Mouse (Mus musculus): ENCODE measurements around the gene Defb15. TPM values are rescaled to one million over a fixed set of nuclear protein-coding genes. Genes with fewer than 3 reads are reported as not detected.

Defb15 gene
- polyA plus RNA-seq (2012; rRNA removed), result not detected in 2 replicates

GRCm38 (mm10) chr8:21932610-21933009 is at the start of gene Defb15:
Defb15 (minus strand) TSS chr8:21932710.

DNA sequence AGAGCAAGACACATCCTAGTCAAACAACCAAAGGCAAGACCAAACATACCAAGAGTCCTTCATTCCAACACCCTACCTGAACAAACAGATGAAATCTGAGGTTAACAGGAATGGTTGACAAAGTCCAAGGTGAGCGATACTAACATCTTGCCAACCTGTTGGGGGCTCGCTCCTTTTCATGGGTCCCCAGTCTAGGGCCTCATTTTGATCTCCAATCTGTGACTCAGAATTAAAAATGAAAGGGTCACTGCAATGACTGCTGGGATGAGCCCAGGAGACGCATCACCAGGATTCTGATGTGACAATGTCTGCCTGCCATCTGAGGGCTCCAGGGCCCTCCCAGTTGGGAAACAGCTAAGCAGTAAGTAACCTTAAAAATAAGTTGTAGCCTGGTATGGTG is 37.0 kb upstream of the Defb15 start, which contains the start of gene Ccdc70:
Gene Ccdc70 (plus strand): TSS at position 301 of the 400 bp plus-strand sequence.

GRCm38 (mm10) chr8:21958414-21958813 is 25.9 kb upstream of the Defb15 start, which contains the start of gene Fam90a1a:
Fam90a1a (plus strand) TSS chr8:21958714.

GRCm38 (mm10) chr8:21946462-21946861 is 14.0 kb upstream of the Defb15 start, which contains the start of gene Defb13:
Defb13 (plus strand) TSS chr8:21946762.

DNA sequence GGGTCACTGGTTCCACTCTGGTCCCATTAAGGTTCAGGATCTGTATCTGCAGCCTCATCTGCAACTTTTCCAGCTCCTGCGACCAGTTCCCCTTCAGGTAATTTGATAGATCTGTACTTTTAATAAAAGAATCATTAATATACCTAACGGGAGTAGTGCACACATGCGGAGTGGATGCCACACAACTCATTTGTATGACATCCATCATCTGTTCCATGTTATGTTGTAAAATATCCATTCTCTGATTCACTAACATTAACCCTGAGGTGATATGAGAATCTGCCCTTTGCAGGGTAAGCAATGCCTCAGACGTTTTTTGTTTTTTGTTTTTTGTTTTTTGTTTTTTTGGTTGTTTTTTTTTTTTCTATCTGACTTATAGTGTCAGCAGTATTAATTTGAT is 5.5 kb upstream of the Defb15 start, which contains the start of gene Defb35:
Gene Defb35 (plus strand): TSS at position 301 of the 400 bp plus-strand sequence.

GRCm38 (mm10) chr8:21906290-21906689 is 26.2 kb downstream of the Defb15 start, which contains the start of gene Defb11:
Defb11 (minus strand) TSS chr8:21906412.

GRCm38 (mm10) chr8:21885321-21885720 is 47.2 kb downstream of the Defb15 start, which contains the start of gene Defb9:
Defb9 (minus strand) TSS chr8:21885421.

Other genes starting within 250 kb of the Defb15 start
- not detected in 2 replicates for gene AY761184, start 229.1 kb downstream of the Defb15 start, polyA plus RNA-seq (2012; rRNA removed)
- not detected in 2 replicates for gene Defa24, start 198.2 kb downstream of the Defb15 start, polyA plus RNA-seq (2012; rRNA removed)
- not detected in 2 replicates for gene Defb50, start 109.2 kb downstream of the Defb15 start, polyA plus RNA-seq (2012; rRNA removed)
- not detected in 2 replicates for gene Defb2, start 92.8 kb downstream of the Defb15 start, polyA plus RNA-seq (2012; rRNA removed)
- gene Defb10, start 73.8 kb downstream of the Defb15 start, polyA plus RNA-seq (2012; rRNA removed), result not detected in 2 replicates
- not detected in 2 replicates for gene Defb9, start 47.3 kb downstream of the Defb15 start, polyA plus RNA-seq (2012; rRNA removed)
- not detected in 2 replicates for gene Defb11, start 26.3 kb downstream of the Defb15 start, polyA plus RNA-seq (2012; rRNA removed)
- gene Defb35, start 5.6 kb upstream of the Defb15 start, polyA plus RNA-seq (2012; rRNA removed), result not detected in 2 replicates
- gene Defb13, start 14.1 kb upstream of the Defb15 start, polyA plus RNA-seq (2012; rRNA removed), result not detected in 2 replicates
- gene Fam90a1a, start 26.0 kb upstream of the Defb15 start, polyA plus RNA-seq (2012; rRNA removed), result not detected in 2 replicates
- not detected in 2 replicates for gene Ccdc70, start 37.1 kb upstream of the Defb15 start, polyA plus RNA-seq (2012; rRNA removed)
- 0.35 and 0.44 TPM in 2 replicates for gene Atp7b, start 127.6 kb upstream of the Defb15 start, polyA plus RNA-seq (2012; rRNA removed)
- gene Alg11, start 128.0 kb upstream of the Defb15 start, polyA plus RNA-seq (2012; rRNA removed), result 1.5 and 1.6 TPM in 2 replicates
- gene Nek5, start 192.3 kb upstream of the Defb15 start, polyA plus RNA-seq (2012; rRNA removed), result 0.21 and 0.65 TPM in 2 replicates
- 2.3 and 2.5 TPM in 2 replicates for gene Nek3, start 233.7 kb upstream of the Defb15 start, polyA plus RNA-seq (2012; rRNA removed)